Mouse (Mus musculus): ENCODE measurements around the gene Olfr70.

- TF ChIP-seq CTCF (IDR thresholded peaks at IDR 0.05; ENCODE audit: extremely low read depth, insufficient read length, insufficient replicate concordance, low read depth, low read length) (no peak), POLR2A (IDR thresholded peaks at IDR 0.05; ENCODE audit: low read depth, low read length) (no peak)
These were observed 44.8 kb downstream of the Olfr70 start for GRCm38 (mm10) chr4:43655656-43656338.

All from small intestine, adult 2 months (tissue).